Mouse (Mus musculus) midbrain, embryonic 13.5 days (tissue): Measurements from ENCODE around the gene Fryl. TPM values are rescaled to one million over a fixed set of nuclear protein-coding genes. Genes with fewer than 3 reads are reported as not detected.

ENCODE experiments used
- ATAC-seq: fragments of 200-750 bp; cut with Nextera tagmentation; 2 replicates; pipeline ENCODE4 v1.8.0; 2017; ENCODE audit warnings: mild to moderate bottlenecking, moderate TSS enrichment, moderate library complexity
- H3K27ac ChIP-seq: fragments of 300-500 bp; sonication (generic); 2 replicates; pipeline ENCODE4 v1.5.1; 2015; ENCODE audit warnings: inconsistent platforms, mild to moderate bottlenecking, moderate library complexity
- H3K27me3 ChIP-seq: fragments of 300-500 bp; sonication (generic); 2 replicates; pipeline ENCODE4 v1.6.1; 2015; ENCODE audit warnings: mild to moderate bottlenecking, inconsistent platforms
- H3K36me3 ChIP-seq: fragments of 300-500 bp; sonication (generic); 2 replicates; pipeline ENCODE4 v1.6.1; 2015; ENCODE audit warnings: mild to moderate bottlenecking, inconsistent platforms
- H3K4me1 ChIP-seq: fragments of 300-500 bp; sonication (generic); replicated peaks from 2 replicates; pipeline ENCODE4 v1.6.1; 2015; ENCODE audit warnings: inconsistent platforms
- H3K4me2 ChIP-seq: fragments of 300-500 bp; sonication (generic); replicated peaks from 2 replicates; pipeline ENCODE4 v1.6.1; 2015; ENCODE audit warnings: moderate library complexity, mild to moderate bottlenecking, inconsistent platforms
- H3K4me3 ChIP-seq: fragments of 300-500 bp; sonication (generic); replicated peaks from 2 replicates; pipeline ENCODE4 v1.5.1; 2015; ENCODE audit warnings: mild to moderate bottlenecking, inconsistent platforms
- H3K9ac ChIP-seq: fragments of 300-500 bp; sonication (generic); replicated peaks from 2 replicates; pipeline ENCODE4 v1.6.1; 2015; ENCODE audit warnings: mild to moderate bottlenecking, inconsistent platforms
- H3K9me3 ChIP-seq: fragments of 300-500 bp; sonication (generic); 2 replicates; pipeline ENCODE4 v1.6.1; 2016; ENCODE audit warnings: mild to moderate bottlenecking, inconsistent platforms
- WGBS: fragments of 180-500 bp; shearing (Covaris S2); methylation state at CpG from one replicate; pipeline ENCODE4 v1.1.7; 2015; 5-methylcytosine and 5-hydroxymethylcytosine counted together
- polyA plus RNA-seq: library from polyadenylated mRNA; unstranded; fragments of >200 nt; fragmentation: Nextera tagmentation; extraction: Ambion mirVana; gene quantifications from 2 replicates; pipeline ENCODE4 v1.2.1, GENCODE M21; 2015

The Fryl gene
- polyA plus RNA-seq, 1 experiment from 2014 or later, result 51.2 TPM

DNA sequence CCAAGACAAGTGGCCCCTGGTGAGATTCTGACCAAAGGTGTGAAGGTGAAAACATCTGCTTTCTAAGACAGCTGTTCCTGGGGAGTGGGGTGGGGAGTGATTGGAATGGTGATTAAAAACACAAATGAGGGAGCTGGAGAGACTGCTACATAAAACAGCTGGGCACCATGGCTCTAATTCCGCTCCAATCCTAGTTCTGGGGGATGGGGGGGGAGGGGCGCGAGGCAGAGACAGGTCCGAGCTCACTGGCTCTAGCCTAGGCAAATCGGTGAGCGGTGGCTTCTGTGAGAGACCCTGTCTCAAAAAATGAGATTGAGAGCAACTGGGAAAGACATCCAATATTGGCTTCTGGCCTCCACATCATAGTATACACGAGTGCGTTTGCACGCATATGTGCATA, 24.2 kb downstream of the Fryl start:
- H3K4me2 ChIP-seq, result no peak overlapping the region
- H3K27ac ChIP-seq, result no peak overlapping the region
- peaks cover 51% of the 10 kb centered on the region for H3K4me1 ChIP-seq
- ATAC-seq, result no peak
- H3K9ac ChIP-seq, result no peak overlapping the region
- no peaks in the 10 kb centered on the region for H3K36me3 ChIP-seq
- no peak overlapping the region for H3K4me3 ChIP-seq
- no peaks in the 10 kb centered on the region for H3K9me3 ChIP-seq
- no peaks in the 10 kb centered on the region for H3K27me3 ChIP-seq
- WGBS, result 27% methylated on average over 9 of the region's 9 CpGs

DNA sequence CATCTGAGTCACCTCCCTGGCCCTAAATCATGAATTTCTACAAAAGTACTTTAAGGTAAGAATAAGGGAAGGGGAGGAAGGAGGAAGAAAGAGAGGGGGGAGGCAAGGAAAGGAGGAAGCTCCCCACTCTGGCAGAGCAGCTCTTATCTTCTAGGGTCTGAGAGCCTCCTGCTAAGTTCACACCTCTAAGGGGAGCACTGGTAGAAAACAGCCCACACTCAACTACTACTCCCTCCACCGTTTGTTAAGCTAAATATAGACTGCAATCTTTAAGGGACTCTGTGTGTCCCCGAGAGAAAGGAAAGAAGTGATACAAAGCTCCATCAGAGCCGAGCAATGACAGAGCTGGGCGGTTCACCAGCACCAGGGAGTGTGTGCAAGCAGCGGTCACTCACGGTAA, 24.6 kb downstream of the Fryl start:
- no peak overlapping the region for H3K9ac ChIP-seq
- ATAC-seq, result no peak
- H3K4me1 ChIP-seq, result peaks cover 47% of the 10 kb centered on the region
- no peaks in the 10 kb centered on the region for H3K27me3 ChIP-seq
- H3K4me2 ChIP-seq, result no peak overlapping the region
- WGBS, result 10% methylated on average over 6 of the region's 6 CpGs
- H3K4me3 ChIP-seq, result no peak overlapping the region
- H3K36me3 ChIP-seq, result no peaks in the 10 kb centered on the region
- H3K27ac ChIP-seq, result no peak overlapping the region
- no peaks in the 10 kb centered on the region for H3K9me3 ChIP-seq

GRCm38 (mm10) chr5:73230171-73230570, 26.2 kb downstream of the Fryl start:
- ATAC-seq, result no peak
- Histone ChIP-seq H3K27me3 (no peaks in the 10 kb centered on the region), H3K4me1 (peaks cover 43% of the 10 kb centered on the region), H3K27ac (no peak overlapping the region), H3K36me3 (no peaks in the 10 kb centered on the region), H3K4me3 (no peak overlapping the region), H3K4me2 (no peak overlapping the region), H3K9ac (no peak overlapping the region), H3K9me3 (no peaks in the 10 kb centered on the region)
- 41% methylated on average over 4 of the region's 4 CpGs for WGBS

GRCm38 (mm10) chr5:73229467-73229866, 27.0 kb downstream of the Fryl start:
- Histone ChIP-seq H3K27me3 (no peaks in the 10 kb centered on the region), H3K4me2 (no peak overlapping the region), H3K36me3 (no peaks in the 10 kb centered on the region), H3K4me1 (peaks cover 41% of the 10 kb centered on the region), H3K9ac (no peak overlapping the region), H3K4me3 (no peak overlapping the region), H3K27ac (no peak overlapping the region), H3K9me3 (no peaks in the 10 kb centered on the region)
- WGBS, result 86% methylated on average over 6 of the region's 6 CpGs
- no peak for ATAC-seq

DNA sequence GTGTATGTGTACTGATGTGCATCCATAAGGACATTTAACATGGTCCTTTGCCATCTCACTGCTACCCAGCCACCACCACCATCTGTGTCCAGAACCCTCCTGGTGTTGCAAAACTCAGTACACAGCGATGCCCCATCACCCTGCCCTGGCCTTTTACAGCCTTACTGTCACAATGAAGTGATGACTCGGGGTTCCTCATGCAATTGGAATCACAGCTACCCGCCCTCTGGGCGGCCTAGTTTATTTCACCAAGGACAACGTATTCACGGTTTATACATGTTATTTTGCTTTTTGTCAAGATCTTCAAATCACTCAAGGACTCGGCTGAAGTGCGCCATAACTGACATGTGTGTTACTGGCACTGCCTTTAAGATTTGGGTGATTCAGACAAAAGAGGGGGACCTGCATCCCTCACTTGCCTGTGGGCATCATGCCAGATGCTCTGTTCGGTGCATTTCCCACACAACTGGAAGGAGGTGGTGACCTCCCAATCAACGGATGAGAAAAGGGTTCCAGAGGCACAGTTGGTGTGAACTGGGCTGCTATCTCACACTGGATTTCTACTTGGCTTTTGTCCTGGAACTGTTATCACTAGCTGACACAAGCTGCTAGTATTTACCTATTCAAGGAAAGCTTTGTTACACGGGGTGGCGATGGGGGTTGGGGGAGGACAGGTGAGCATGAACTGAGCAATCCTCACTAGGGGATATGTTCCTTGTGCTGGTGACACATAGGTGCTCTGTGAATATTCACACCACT, 27.9 kb downstream of the Fryl start:
- Histone ChIP-seq H3K36me3 (no peaks in the 10 kb centered on the region), H3K4me3 (no peak overlapping the region), H3K4me1 (peaks cover 40% of the 10 kb centered on the region), H3K4me2 (no peak overlapping the region), H3K27ac (0 out of 2 replicates have a peak overlapping the region, but pooled peaks have one; percentile 4), H3K27me3 (no peaks in the 10 kb centered on the region), H3K9me3 (no peaks in the 10 kb centered on the region), H3K9ac (no peak overlapping the region)
- WGBS, result 81% methylated on average over 12 of the region's 12 CpGs
- ATAC-seq, result no peak

DNA sequence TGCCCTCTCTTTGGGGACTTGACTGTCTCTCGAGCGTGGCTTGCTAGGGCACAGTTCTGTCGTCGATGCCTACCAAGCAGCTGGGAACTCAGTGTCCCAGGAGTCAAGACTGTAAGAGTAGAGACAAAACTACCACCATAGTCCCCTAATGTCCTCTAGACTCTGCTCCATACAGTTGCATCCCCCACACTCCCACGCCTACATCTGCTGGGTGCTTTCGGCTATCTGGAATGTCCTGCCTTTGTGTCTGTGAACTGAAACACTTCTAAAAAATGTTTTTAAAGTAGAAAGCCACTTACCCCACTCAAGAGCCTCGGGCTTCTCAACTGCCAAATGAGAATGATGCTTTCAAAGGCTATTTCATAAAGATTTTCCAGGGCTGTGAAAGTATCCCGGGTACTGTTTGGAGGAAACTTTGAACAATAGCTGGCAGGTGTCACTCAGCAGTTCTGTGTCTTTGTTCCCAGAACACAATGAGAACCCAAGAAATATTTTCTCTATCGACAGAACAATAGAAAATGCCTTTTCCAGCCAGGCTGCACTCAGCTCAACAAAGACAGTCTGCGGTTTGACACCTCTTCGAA, 28.8 kb downstream of the Fryl start:
- H3K9ac ChIP-seq, result no peak overlapping the region
- no peak overlapping the region for H3K4me3 ChIP-seq
- H3K4me2 ChIP-seq, result no peak overlapping the region
- ATAC-seq, result no peak
- H3K9me3 ChIP-seq, result no peaks in the 10 kb centered on the region
- no peak overlapping the region; the same call in 1 of the 2 replicates for H3K27ac ChIP-seq
- peaks cover 33% of the 10 kb centered on the region for H3K4me1 ChIP-seq
- no peaks in the 10 kb centered on the region for H3K27me3 ChIP-seq
- WGBS, result 55% methylated on average over 11 of the region's 11 CpGs
- H3K36me3 ChIP-seq, result no peaks in the 10 kb centered on the region

DNA sequence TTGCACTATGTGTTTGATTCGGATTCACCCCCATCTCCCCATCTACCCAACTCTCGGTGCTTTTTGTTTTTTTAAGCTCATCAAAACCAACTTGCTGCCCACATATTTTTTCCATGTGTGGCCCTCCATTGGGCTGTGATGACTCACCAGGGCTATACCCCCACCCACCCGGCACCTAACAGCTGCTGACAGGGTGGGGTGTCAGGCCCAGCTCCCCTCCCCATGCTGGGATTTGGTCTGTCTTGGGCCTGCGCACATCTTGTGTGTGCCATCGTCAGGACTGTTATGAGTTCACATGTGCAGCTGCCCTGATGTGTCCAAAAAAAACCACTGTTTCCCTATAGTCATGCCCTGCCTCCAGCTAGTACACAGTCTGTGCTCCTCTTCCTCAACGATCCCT, 33.4 kb downstream of the Fryl start:
- peaks cover 8% of the 10 kb centered on the region; the same call in 1 of the 2 replicates for H3K36me3 ChIP-seq
- no peak overlapping the region for H3K9ac ChIP-seq
- H3K27ac ChIP-seq, result no peak overlapping the region
- 85% methylated on average over 6 of the region's 6 CpGs for WGBS
- 0 out of 2 replicates have a peak, but pooled peaks have one; percentile 30 for ATAC-seq
- no peak overlapping the region for H3K4me2 ChIP-seq
- peaks cover 5% of the 10 kb centered on the region for H3K4me1 ChIP-seq
- H3K4me3 ChIP-seq, result no peak overlapping the region
- no peaks in the 10 kb centered on the region for H3K9me3 ChIP-seq
- no peaks in the 10 kb centered on the region for H3K27me3 ChIP-seq

DNA sequence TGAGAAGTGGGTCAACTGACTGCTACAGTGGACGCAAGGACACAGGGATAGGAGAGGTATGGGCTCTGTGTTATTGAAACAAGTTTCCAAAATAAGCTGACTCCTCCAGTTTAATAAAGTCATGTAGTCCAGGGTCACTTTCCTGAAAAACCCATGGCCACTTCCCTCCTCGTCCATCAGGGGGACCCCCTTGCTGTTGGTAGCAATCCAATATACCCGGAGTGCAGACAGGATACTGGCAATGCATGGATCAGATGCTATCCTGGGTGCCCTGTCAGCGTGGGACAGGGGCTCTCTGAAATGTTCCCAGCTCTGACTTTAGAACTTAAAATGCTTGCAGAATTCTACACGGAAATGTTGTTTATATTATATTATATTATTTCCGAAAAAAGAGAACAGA, 34.0 kb downstream of the Fryl start:
- Histone ChIP-seq H3K4me3 (no peak overlapping the region), H3K4me2 (no peak overlapping the region), H3K4me1 (no peaks in the 10 kb centered on the region), H3K36me3 (peaks cover 12% of the 10 kb centered on the region; the same call in 1 of the 2 replicates), H3K27ac (no peak overlapping the region), H3K9me3 (no peaks in the 10 kb centered on the region), H3K9ac (no peak overlapping the region), H3K27me3 (no peaks in the 10 kb centered on the region)
- no peak for ATAC-seq
- WGBS, result 45% methylated on average over 6 of the region's 6 CpGs

- Histone ChIP-seq H3K4me1 (no peaks in the 10 kb centered on the region), H3K4me3 (no peak overlapping the region), H3K9me3 (no peaks in the 10 kb centered on the region), H3K9ac (no peak overlapping the region), H3K27ac (no peak overlapping the region), H3K27me3 (no peaks in the 10 kb centered on the region), H3K36me3 (peaks cover 12% of the 10 kb centered on the region; the same call in 1 of the 2 replicates), H3K4me2 (no peak overlapping the region)
- no peak for ATAC-seq
- WGBS, result 93% methylated on average over 7 of the region's 7 CpGs
These were observed 34.6 kb downstream of the Fryl start for GRCm38 (mm10) chr5:73221826-73222225.

GRCm38 (mm10) chr5:73219716-73220115, 36.7 kb downstream of the Fryl start:
- no peak overlapping the region for H3K9ac ChIP-seq
- no peaks in the 10 kb centered on the region for H3K9me3 ChIP-seq
- no peak overlapping the region for H3K4me3 ChIP-seq
- H3K4me1 ChIP-seq, result no peaks in the 10 kb centered on the region
- no peak for ATAC-seq
- no peak overlapping the region for H3K4me2 ChIP-seq
- H3K27me3 ChIP-seq, result no peaks in the 10 kb centered on the region
- H3K27ac ChIP-seq, result no peak overlapping the region
- WGBS, result 85% methylated on average over 3 of the region's 3 CpGs
- H3K36me3 ChIP-seq, result peaks cover 12% of the 10 kb centered on the region; the same call in 1 of the 2 replicates

GRCm38 (mm10) chr5:73218065-73218464, 38.4 kb downstream of the Fryl start:
- peaks cover 20% of the 10 kb centered on the region for H3K36me3 ChIP-seq
- 92% methylated on average over 4 of the region's 4 CpGs for WGBS
- no peaks in the 10 kb centered on the region for H3K9me3 ChIP-seq
- H3K4me2 ChIP-seq, result no peak overlapping the region
- no peaks in the 10 kb centered on the region for H3K27me3 ChIP-seq
- no peak overlapping the region for H3K9ac ChIP-seq
- H3K4me1 ChIP-seq, result no peaks in the 10 kb centered on the region
- no peak overlapping the region for H3K4me3 ChIP-seq
- no peak overlapping the region for H3K27ac ChIP-seq
- no peak for ATAC-seq

GRCm38 (mm10) chr5:73217116-73217515, 39.3 kb downstream of the Fryl start:
- Histone ChIP-seq H3K36me3 (peaks cover 26% of the 10 kb centered on the region), H3K27me3 (no peaks in the 10 kb centered on the region), H3K27ac (no peak overlapping the region), H3K4me2 (no peak overlapping the region), H3K4me3 (no peak overlapping the region), H3K9ac (no peak overlapping the region), H3K9me3 (no peaks in the 10 kb centered on the region), H3K4me1 (no peaks in the 10 kb centered on the region)
- no peak for ATAC-seq
- WGBS, result 100% methylated on average over 1 of the region's 1 CpGs
